ENCODE assay signal across 2 mouse cellular contexts in the genomic region with DNA sequence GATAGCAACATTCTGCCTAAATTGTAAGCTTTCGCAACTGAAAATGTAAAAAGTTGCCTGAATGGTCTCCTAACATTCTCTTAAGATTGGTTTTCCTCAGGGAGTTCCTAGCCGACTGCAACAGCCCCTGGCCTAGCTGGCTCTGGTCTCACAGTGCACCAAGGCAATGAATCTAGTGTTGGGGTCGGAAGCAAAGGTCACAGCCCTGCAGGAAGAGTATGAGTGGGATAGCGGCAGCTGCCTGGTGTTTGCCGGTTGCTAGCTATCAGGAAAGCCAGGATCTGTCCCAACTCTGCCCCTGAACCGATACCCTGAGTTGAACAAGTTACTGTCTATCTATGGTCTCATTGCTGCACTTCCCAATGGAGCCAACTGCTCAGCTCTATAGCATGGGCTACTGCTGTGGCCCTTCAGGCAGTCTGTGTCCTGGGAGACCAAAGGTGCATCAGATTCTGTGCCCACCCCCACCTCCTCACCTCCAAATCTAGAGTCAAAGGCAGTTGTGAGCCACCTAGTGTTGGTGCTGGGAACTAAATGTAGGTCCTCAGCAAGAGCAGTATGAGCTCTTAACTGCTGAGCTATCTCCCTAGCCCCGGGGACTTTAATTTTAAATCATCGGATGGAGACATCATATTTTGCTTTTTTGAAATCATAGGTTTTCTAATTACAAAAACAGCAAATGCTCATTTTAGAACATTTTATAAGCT.
TF ChIP-seq lines count a peak whose summit lies in the region.

No protein-coding gene starts in this region.

TF ChIP-seq in CH12.LX, 34 proteins besides CTCF, POLR2A, EP300 and RAD21:
- TF ChIP-seq SMC3 (IDR thresholded peaks at IDR 0.05; ENCODE audit: low read depth, low read length) (peak; percentile 65), NELFE (IDR thresholded peaks at IDR 0.05; ENCODE audit: low read depth, low read length) (no peak), BHLHE40 (IDR thresholded peaks at IDR 0.05; ENCODE audit: low read depth, low read length) (no peak), ELF1 (IDR thresholded peaks at IDR 0.05; ENCODE audit: low read depth, low read length) (no peak), ETS1 (conservative IDR thresholded peaks at IDR 0.05; ENCODE audit: low read depth, low read length) (no peak), E2F4 (IDR thresholded peaks at IDR 0.05; ENCODE audit: insufficient replicate concordance, low read depth, low read length) (no peak)

TF ChIP-seq in MEL, 35 proteins besides CTCF, POLR2A, EP300 and RAD21 (continued from another document):
- TF ChIP-seq SMC3 (IDR thresholded peaks at IDR 0.05; ENCODE audit: low read depth, low read length) (peak; percentile 36), CHD1 (IDR thresholded peaks at IDR 0.05; ENCODE audit: low read depth, low read length) (no peak)
TF ChIP-seq in MEL: peak in this region for 1.
